Mouse (Mus musculus): Measurements from ENCODE around the gene Itpr1. TPM values are rescaled to one million over a fixed set of nuclear protein-coding genes. Genes with fewer than 3 reads are reported as not detected.

Itpr1 gene
- polyA plus RNA-seq, 1 experiment = not detected

- H3K4me3 ChIP-seq (ENCODE audit: insufficient read depth, low read depth, low read length) = no peak overlapping the region
- no peak overlapping the region for H3K27ac ChIP-seq (ENCODE audit: insufficient read depth, low read depth, low read length)
- no peaks in the 10 kb centered on the region for H3K4me1 ChIP-seq (ENCODE audit: control insufficient read depth, insufficient read depth, low read length)
- WGBS = 78% methylated on average over 4 of the region's 4 CpGs
- TF ChIP-seq POLR2A (IDR thresholded peaks at IDR 0.05; ENCODE audit: insufficient read depth, low read depth, low read length) = no peak
- no peak for TF ChIP-seq CTCF (IDR thresholded peaks at IDR 0.05; ENCODE audit: insufficient read depth, low read depth, low read length)
Observed at GRCm38 (mm10) chr6:108411201-108411600, 198.3 kb downstream of the Itpr1 start.

- TF ChIP-seq POLR2A (IDR thresholded peaks at IDR 0.05; ENCODE audit: insufficient read depth, low read depth, low read length) = no peak
- no peak for TF ChIP-seq CTCF (IDR thresholded peaks at IDR 0.05; ENCODE audit: insufficient read depth, low read depth, low read length)
- no peak overlapping the region for H3K4me3 ChIP-seq (ENCODE audit: insufficient read depth, low read depth, low read length)
- no peaks in the 10 kb centered on the region for H3K4me1 ChIP-seq (ENCODE audit: control insufficient read depth, insufficient read depth, low read length)
- no peak overlapping the region for H3K27ac ChIP-seq (ENCODE audit: insufficient read depth, low read depth, low read length)
- 83% methylated on average over 8 of the region's 8 CpGs for WGBS
Observed at GRCm38 (mm10) chr6:108413006-108413405, 200.1 kb downstream of the Itpr1 start.

GRCm38 (mm10) chr6:108413593-108413992 lies 200.7 kb downstream of the Itpr1 start:
- 91% methylated on average over 9 of the region's 9 CpGs for WGBS
- no peak overlapping the region for H3K27ac ChIP-seq (ENCODE audit: insufficient read depth, low read depth, low read length)
- no peak for TF ChIP-seq POLR2A (IDR thresholded peaks at IDR 0.05; ENCODE audit: insufficient read depth, low read depth, low read length)
- TF ChIP-seq CTCF (IDR thresholded peaks at IDR 0.05; ENCODE audit: insufficient read depth, low read depth, low read length) = no peak

GRCm38 (mm10) chr6:108415847-108416246 lies 203.0 kb downstream of the Itpr1 start:
- Histone ChIP-seq H3K4me3 (ENCODE audit: insufficient read depth, low read depth, low read length) (no peak overlapping the region), H3K4me1 (ENCODE audit: control insufficient read depth, insufficient read depth, low read length) (no peaks in the 10 kb centered on the region), H3K27ac (ENCODE audit: insufficient read depth, low read depth, low read length) (no peak overlapping the region)
- 92% methylated on average over 4 of the region's 4 CpGs for WGBS
- no peak for TF ChIP-seq POLR2A (IDR thresholded peaks at IDR 0.05; ENCODE audit: insufficient read depth, low read depth, low read length)
- TF ChIP-seq CTCF (IDR thresholded peaks at IDR 0.05; ENCODE audit: insufficient read depth, low read depth, low read length) = no peak

More at GRCm38 (mm10) chr6:108413593-108413992, 200.7 kb downstream of the Itpr1 start:
- H3K4me3 ChIP-seq (ENCODE audit: insufficient read depth, low read depth, low read length) = no peak overlapping the region
- H3K4me1 ChIP-seq (ENCODE audit: control insufficient read depth, insufficient read depth, low read length) = no peaks in the 10 kb centered on the region

- Histone ChIP-seq H3K4me1 (ENCODE audit: control insufficient read depth, insufficient read depth, low read length) (no peaks in the 10 kb centered on the region), H3K27ac (ENCODE audit: insufficient read depth, low read depth, low read length) (no peak overlapping the region), H3K4me3 (ENCODE audit: insufficient read depth, low read depth, low read length) (no peak overlapping the region)
- TF ChIP-seq CTCF (IDR thresholded peaks at IDR 0.05; ENCODE audit: insufficient read depth, low read depth, low read length) = peak; percentile 90
- no peak for TF ChIP-seq POLR2A (IDR thresholded peaks at IDR 0.05; ENCODE audit: insufficient read depth, low read depth, low read length)
- WGBS = 17% methylated on average over 8 of the region's 8 CpGs
Observed at GRCm38 (mm10) chr6:108417508-108417907, 204.6 kb downstream of the Itpr1 start.

GRCm38 (mm10) chr6:108418218-108418617 lies 205.3 kb downstream of the Itpr1 start:
- TF ChIP-seq POLR2A (IDR thresholded peaks at IDR 0.05; ENCODE audit: insufficient read depth, low read depth, low read length) (no peak), CTCF (IDR thresholded peaks at IDR 0.05; ENCODE audit: insufficient read depth, low read depth, low read length) (no peak)
- Histone ChIP-seq H3K27ac (ENCODE audit: insufficient read depth, low read depth, low read length) (no peak overlapping the region), H3K4me3 (ENCODE audit: insufficient read depth, low read depth, low read length) (no peak overlapping the region), H3K4me1 (ENCODE audit: control insufficient read depth, insufficient read depth, low read length) (no peaks in the 10 kb centered on the region)
- WGBS = 92% methylated on average over 7 of the region's 7 CpGs

GRCm38 (mm10) chr6:108424749-108425584 lies 212.1 kb downstream of the Itpr1 start:
- TF ChIP-seq POLR2A (IDR thresholded peaks at IDR 0.05; ENCODE audit: insufficient read depth, low read depth, low read length) (no peak), CTCF (IDR thresholded peaks at IDR 0.05; ENCODE audit: insufficient read depth, low read depth, low read length) (no peak)
- Histone ChIP-seq H3K27ac (ENCODE audit: insufficient read depth, low read depth, low read length) (no peak overlapping the region), H3K4me3 (ENCODE audit: insufficient read depth, low read depth, low read length) (no peak overlapping the region), H3K4me1 (ENCODE audit: control insufficient read depth, insufficient read depth, low read length) (peaks cover 8% of the 10 kb centered on the region)
- WGBS = 57% methylated on average over 9 of the region's 9 CpGs

GRCm38 (mm10) chr6:108426789-108427188 lies 213.9 kb downstream of the Itpr1 start:
- WGBS = 3% methylated on average over 10 of the region's 10 CpGs
- TF ChIP-seq CTCF (IDR thresholded peaks at IDR 0.05; ENCODE audit: insufficient read depth, low read depth, low read length) = peak; percentile 80
- no peak for TF ChIP-seq POLR2A (IDR thresholded peaks at IDR 0.05; ENCODE audit: insufficient read depth, low read depth, low read length)

GRCm38 (mm10) chr6:108428383-108428782 lies 215.5 kb downstream of the Itpr1 start:
- TF ChIP-seq POLR2A (IDR thresholded peaks at IDR 0.05; ENCODE audit: insufficient read depth, low read depth, low read length) (no peak), CTCF (IDR thresholded peaks at IDR 0.05; ENCODE audit: insufficient read depth, low read depth, low read length) (no peak)
- Histone ChIP-seq H3K4me3 (ENCODE audit: insufficient read depth, low read depth, low read length) (no peak overlapping the region), H3K27ac (ENCODE audit: insufficient read depth, low read depth, low read length) (no peak overlapping the region), H3K4me1 (ENCODE audit: control insufficient read depth, insufficient read depth, low read length) (peaks cover 8% of the 10 kb centered on the region)
- 93% methylated on average over 3 of the region's 3 CpGs for WGBS

More at GRCm38 (mm10) chr6:108426789-108427188, 213.9 kb downstream of the Itpr1 start:
- peak overlapping the region; percentile 97 for H3K27ac ChIP-seq (ENCODE audit: insufficient read depth, low read depth, low read length)
- no peak overlapping the region for H3K4me3 ChIP-seq (ENCODE audit: insufficient read depth, low read depth, low read length)
- H3K4me1 ChIP-seq (ENCODE audit: control insufficient read depth, insufficient read depth, low read length) = peaks cover 8% of the 10 kb centered on the region

Data from olfactory bulb, adult 2 months (tissue).